Mouse (Mus musculus) MEL-GATA-1-ER (cell line): ENCODE data around the gene Dnajc19.

Source experiments
- DNase-seq: peaks from one replicate; pipeline ENCODE4 v3.0.0-alpha.2; 2012; ENCODE audit warnings: low read depth; ENCODE audit errors: extremely low read depth

The Dnajc19 gene

GRCm38 (mm10) chr3:34030601-34031000, 50.5 kb downstream of the Dnajc19 start:
- DNase-seq: no peak

- DNase-seq: no peak
Observed at GRCm38 (mm10) chr3:34028935-34029334, 52.2 kb downstream of the Dnajc19 start.

- DNase-seq: no peak
Observed at GRCm38 (mm10) chr3:34021259-34021828, 59.8 kb downstream of the Dnajc19 start.

- no peak for DNase-seq
Observed at GRCm38 (mm10) chr3:34020382-34021258, 60.5 kb downstream of the Dnajc19 start.

GRCm38 (mm10) chr3:34019540-34020381, 61.4 kb downstream of the Dnajc19 start, which contains the start of gene Fxr1:
Gene Fxr1, plus strand, starts transcription at chr3:34019943.
- DNase-seq: no peak

- no peak for DNase-seq
Observed at GRCm38 (mm10) chr3:34008191-34008590, 72.9 kb downstream of the Dnajc19 start.

- DNase-seq: no peak
Observed at GRCm38 (mm10) chr3:34007611-34008010, 73.5 kb downstream of the Dnajc19 start.

- no peak for DNase-seq
Observed at GRCm38 (mm10) chr3:34006824-34007223, 74.3 kb downstream of the Dnajc19 start.

GRCm38 (mm10) chr3:34006301-34006700, 74.8 kb downstream of the Dnajc19 start:
- no peak for DNase-seq
